ENCODE assay signal across 8 mouse cellular contexts in the genomic region with DNA sequence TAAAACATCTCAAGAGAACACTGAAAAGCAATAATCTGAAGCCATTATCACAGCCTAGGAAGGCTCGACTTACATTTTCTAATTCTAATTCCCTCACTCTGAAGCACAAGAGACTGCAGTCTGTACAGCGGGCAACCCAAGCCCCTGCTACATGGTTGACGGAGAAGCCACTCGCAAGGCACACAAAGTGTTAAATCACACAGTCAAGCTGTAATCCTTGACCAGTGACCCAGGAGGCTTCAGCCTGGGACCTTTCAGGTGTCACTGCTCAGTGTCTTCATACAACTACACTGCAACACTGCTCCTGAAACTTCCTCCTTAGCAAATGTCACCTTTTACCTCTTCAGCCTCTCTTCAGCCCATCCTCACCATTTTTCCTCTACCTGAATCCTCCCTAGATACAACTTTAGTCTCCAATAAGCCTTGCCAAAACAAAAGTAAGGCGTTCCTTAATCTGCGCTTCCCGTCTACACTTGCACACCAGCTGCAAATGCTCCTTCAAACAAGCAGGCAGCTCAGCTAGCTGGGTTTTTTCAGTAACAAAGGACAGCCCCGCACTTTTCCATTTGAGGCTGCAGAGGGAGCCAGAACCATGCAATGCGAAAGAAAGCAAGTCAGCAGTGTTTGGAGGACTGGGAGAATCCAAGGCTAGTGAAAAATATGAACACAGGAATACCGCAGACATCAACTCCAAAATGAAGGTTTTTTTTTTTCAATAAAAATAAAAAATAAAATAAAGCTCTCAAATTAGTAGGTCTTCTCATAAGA.
A peak's percentile ranks its signal among the peaks of the same experiment; 100 is the strongest.
DNase-seq lines count a peak whose midpoint lies in the region; ATAC-seq and TF ChIP-seq lines count a peak whose summit lies in the region.

No protein-coding gene starts in this region.

- WGBS in hindbrain, embryonic 12.5 days = 35% methylated on average over 10 of the region's 10 CpGs
- 38% methylated on average over 10 of the region's 10 CpGs for WGBS in lung, postnatal 0 days

- peak; percentile 68; the same call in 1 of the 2 replicates for ATAC-seq in hindbrain, embryonic 12.5 days (ENCODE audit: low FRiP score)
- peak; percentile 68 for ATAC-seq in lung, postnatal 0 days

- no peaks in the 10 kb centered on the region for H3K36me3 ChIP-seq in hindbrain, embryonic 12.5 days
- no peaks in the 10 kb centered on the region for H3K36me3 ChIP-seq in lung, postnatal 0 days (ENCODE audit: insufficient read depth, low read length)

- DNase-seq in ZHBTc4 (ENCODE audit: low read depth, low spot score) = peak; percentile 53
- peak; percentile 79 to 84 for DNase-seq in cerebellum, postnatal 14 days
- DNase-seq in frontal cortex, postnatal 14 days (ENCODE audit: low spot score in 2 of 2) = peak; percentile 56 to 74
- DNase-seq in layer of hippocampus, adult 9-11 months = peak; percentile 69
- DNase-seq in lung, postnatal 0 days (ENCODE audit: low spot score) = peak; percentile 85
- DNase-seq in retina, postnatal 7 days (ENCODE audit: low read depth, low spot score) = peak; percentile 64
- DNase-seq in c-Kit-positive CD71-positive TER-119-positive erythroid progenitor cells, embryonic 14.5 days (ENCODE audit: low spot score) = no peak

- no peak overlapping the region for H3K27ac ChIP-seq in hindbrain, embryonic 12.5 days
- no peak overlapping the region for H3K27ac ChIP-seq in lung, postnatal 0 days (ENCODE audit: low read length)

- peaks cover 31% of the 10 kb centered on the region for H3K4me1 ChIP-seq in hindbrain, embryonic 12.5 days
- no peaks in the 10 kb centered on the region for H3K4me1 ChIP-seq in lung, postnatal 0 days (ENCODE audit: insufficient read depth, low read depth, low read length)

- no peak for TF ChIP-seq EP300 in lung, postnatal 0 days (IDR thresholded peaks at IDR 0.05)

- H3K9ac ChIP-seq in hindbrain, embryonic 12.5 days = no peak overlapping the region
- H3K9ac ChIP-seq in lung, postnatal 0 days (replicated peaks; ENCODE audit: low read depth) = no peak overlapping the region

- H3K9me3 ChIP-seq in hindbrain, embryonic 12.5 days (replicated peaks) = no peaks in the 10 kb centered on the region
- H3K9me3 ChIP-seq in lung, postnatal 0 days (ENCODE audit: low read length) = no peaks in the 10 kb centered on the region

- H3K27me3 ChIP-seq in hindbrain, embryonic 12.5 days = no peaks in the 10 kb centered on the region
- no peaks in the 10 kb centered on the region for H3K27me3 ChIP-seq in lung, postnatal 0 days (replicated peaks; ENCODE audit: insufficient read depth, low read length)

- H3K4me3 ChIP-seq in hindbrain, embryonic 12.5 days = no peak overlapping the region
- no peak overlapping the region for H3K4me3 ChIP-seq in lung, postnatal 0 days (ENCODE audit: low read depth, low read length)

- H3K4me2 ChIP-seq in hindbrain, embryonic 12.5 days (replicated peaks) = no peak overlapping the region
- H3K4me2 ChIP-seq in lung, postnatal 0 days (replicated peaks; ENCODE audit: low read depth, low read length) = no peak overlapping the region

- TF ChIP-seq CTCF in lung, postnatal 0 days (IDR thresholded peaks at IDR 0.05) = peak; percentile 94
